Mouse (Mus musculus) thymus, adult 18-20 months (tissue): ENCODE measurements around the gene Slc35f5.
"Not testable (repeated sequence)": the region's sequence is repeated elsewhere in the genome, so short reads cannot be mapped to it uniquely, and the experiment has no call there.

Experiments
- DNase-seq, 2 experiments: peaks; one replicate each; pipeline ENCODE4 v3.0.0; 2022; ENCODE audit warnings: mixed read lengths in 2 of 2

Slc35f5 gene

GRCm38 (mm10) chr1:125560259-125561192 lies at the start of gene Slc35f5:
TSS of gene Slc35f5 (plus strand) at chr1:125560595.
- peak; percentile 67 to 68 for DNase-seq

GRCm38 (mm10) chr1:125514706-125515105 lies 45.7 kb upstream of the Slc35f5 start:
- no peak for DNase-seq

GRCm38 (mm10) chr1:125516910-125517659 lies 43.3 kb upstream of the Slc35f5 start:
- DNase-seq: no peak

GRCm38 (mm10) chr1:125519107-125519611 lies 41.2 kb upstream of the Slc35f5 start:
- DNase-seq: no peak

- DNase-seq: no peak
These were observed 34.3 kb upstream of the Slc35f5 start for GRCm38 (mm10) chr1:125525965-125526665.

GRCm38 (mm10) chr1:125526666-125527004 lies 33.8 kb upstream of the Slc35f5 start:
- no peak for DNase-seq

DNA sequence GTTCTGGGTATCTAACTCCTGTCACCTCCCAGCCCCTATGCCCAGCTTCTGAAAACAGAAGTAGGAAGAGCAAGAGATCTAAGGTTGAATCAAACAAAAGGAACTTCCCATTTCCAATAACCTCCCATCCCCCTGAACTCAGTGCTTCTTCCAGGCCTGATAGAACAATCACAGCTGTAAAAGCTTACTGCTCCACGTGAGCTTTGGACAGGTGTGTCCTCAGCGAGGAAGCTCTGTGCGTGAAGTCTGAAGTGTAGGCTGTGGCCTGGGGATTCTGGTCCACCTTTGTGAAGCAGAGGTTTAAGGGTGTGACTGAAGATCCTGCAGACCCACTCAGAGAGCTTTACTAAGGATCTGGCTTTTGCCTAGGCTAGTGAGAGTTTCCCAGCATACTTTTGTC lies 33.0 kb upstream of the Slc35f5 start:
- DNase-seq: no peak

- not testable (repeated sequence) for DNase-seq
These were observed 27.0 kb upstream of the Slc35f5 start for GRCm38 (mm10) chr1:125533180-125533912.

- no peak for DNase-seq
These were observed 23.3 kb upstream of the Slc35f5 start for GRCm38 (mm10) chr1:125537131-125537530.

- DNase-seq: no peak
These were observed 22.6 kb upstream of the Slc35f5 start for GRCm38 (mm10) chr1:125537776-125538175.

DNA sequence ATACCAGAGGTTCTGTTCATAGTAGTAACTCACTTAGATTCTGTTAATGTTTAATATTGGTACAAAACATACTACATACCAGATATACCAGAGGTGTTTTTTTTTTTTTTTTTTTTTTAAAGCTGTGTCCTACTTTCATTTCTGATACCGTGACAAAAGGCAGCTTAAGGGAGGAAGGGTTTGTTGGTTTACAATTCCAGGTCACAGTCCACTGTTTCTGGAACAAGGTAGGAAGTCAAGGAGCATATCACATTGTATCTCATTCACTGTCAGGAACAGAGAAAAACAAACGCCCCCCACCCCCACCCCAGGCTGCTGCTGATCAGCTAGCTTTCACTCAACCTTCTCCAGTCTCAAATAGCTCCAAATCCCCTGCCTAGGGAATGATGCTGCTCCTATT lies 21.1 kb upstream of the Slc35f5 start:
- DNase-seq: no peak

- DNase-seq: no peak
These were observed 18.1 kb upstream of the Slc35f5 start for GRCm38 (mm10) chr1:125542008-125542999.

GRCm38 (mm10) chr1:125549872-125550271 lies 10.5 kb upstream of the Slc35f5 start:
- no peak for DNase-seq

DNA sequence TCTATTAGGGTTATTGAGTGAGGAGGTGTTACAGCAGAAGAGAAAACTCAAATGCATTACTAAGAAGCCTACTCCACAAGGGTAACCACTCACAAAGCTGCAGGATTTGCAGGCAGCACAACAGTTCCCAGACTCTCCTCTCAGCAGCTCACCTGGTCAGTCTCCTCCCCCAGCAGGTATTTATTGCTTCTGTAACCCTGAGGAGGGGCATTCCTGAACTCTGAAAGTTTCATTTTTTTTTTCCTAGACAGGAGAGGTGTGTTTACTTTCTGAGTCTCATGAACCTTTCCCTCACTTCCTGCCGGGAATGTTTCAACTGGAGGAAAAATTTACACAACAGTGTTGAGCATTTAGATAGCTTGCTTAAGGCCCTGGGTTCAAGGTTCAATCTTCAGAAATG lies 10.0 kb upstream of the Slc35f5 start:
- DNase-seq: no peak

DNA sequence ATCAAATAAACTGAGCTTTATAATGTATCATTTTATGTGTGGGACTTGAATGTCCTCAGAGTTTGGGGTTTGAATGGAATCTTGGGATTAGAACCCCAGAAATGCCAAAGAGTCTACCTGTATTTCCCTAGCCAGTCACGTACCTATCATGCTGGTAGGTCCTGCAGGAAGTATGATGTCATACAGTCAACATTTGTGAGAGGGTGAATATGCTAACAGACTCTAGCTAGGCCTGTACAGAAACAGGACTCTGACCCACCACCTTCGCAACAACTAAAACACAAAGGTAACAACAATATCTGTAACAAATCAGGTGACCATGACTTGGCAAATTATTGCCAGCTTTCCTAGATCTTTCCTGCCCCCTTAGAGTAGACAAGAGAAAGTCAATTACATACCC lies 8.8 kb upstream of the Slc35f5 start:
- DNase-seq: no peak

GRCm38 (mm10) chr1:125559261-125559660 lies 1.1 kb upstream of the Slc35f5 start:
- DNase-seq: no peak

- DNase-seq: no peak
These were observed 674 bp upstream of the Slc35f5 start for GRCm38 (mm10) chr1:125559721-125560120.

DNA sequence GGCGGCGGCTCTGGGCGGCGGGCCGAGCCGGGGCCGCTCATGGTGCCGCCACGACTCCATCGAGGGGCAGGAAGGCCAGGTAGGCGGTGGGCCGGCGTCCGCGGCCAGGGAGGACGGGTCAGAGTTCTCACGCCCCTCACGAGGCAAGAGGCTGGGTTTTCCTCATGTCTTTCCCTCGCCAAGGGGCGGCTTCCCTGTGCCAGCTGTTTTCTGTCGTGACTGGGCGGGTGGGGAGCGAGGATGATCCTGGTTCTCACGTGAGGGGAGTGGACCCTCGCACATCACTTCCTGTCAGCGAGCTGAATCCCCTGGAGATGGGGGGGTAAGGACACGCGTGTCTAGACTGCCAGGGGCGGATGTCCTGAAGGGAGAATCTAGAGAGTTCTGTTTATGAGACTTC lies 811 bp downstream of the Slc35f5 start:
- peak; percentile 7 to 10 for DNase-seq

DNA sequence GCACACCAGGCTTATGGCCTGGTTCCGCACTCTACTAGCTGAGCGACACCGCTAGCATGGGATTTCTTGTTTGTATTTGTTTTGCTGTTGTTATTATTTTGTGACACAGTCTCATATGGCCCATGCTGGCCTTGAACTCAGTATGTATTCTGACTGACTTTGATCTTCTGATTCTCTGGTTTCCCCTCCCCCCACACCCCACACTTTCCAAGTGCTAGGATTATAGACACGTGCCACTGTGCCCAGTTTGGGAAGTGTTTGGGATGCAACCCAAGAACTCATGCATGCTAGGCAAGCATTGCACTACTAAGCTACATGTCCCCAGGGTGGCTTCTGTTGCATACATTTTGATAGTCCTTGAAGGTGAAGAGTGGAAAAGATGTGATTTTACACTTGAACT lies 1.4 kb downstream of the Slc35f5 start:
- DNase-seq: no peak

DNA sequence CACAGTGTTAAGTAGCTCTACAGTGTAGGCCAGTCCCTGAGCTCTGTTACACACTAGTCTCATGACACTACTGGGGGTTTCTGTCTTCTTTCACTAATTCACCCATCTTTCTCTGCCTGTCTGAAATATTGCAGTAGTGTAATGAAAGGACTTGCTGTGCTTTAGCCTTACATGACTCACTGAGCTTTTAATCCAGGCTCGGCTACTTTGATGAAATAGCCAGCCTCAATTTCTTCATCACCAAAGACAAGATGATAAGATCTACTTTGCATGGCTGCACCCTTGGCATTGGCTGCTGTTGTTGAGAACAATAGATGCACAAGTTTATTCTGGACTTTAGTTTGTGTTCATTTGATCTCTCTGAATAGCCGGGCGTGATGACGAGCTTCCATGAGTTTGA lies 7.7 kb downstream of the Slc35f5 start:
- no peak for DNase-seq

DNA sequence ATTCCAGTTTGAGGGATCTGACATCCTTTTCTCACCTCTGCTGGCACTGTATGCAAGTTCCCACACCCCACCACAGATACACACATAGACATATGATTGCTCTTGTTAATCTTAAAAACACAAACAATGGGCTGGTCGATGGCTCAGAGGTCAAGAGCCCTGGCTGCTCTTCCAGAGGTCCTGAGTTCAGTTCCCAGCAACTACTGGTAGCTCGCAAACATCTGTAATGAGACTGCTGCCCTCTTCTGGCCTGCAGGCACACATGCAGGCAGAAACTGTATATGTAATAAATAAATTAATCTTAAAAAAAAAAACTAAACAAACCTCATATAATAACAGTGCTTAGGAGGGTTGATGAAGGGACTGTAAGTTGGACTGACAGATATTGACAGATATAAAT lies 13.8 kb downstream of the Slc35f5 start:
- DNase-seq: no peak
